Mouse (Mus musculus) limb, embryonic 11.5 days (tissue): ENCODE measurements around the gene Grhpr. TPM values are rescaled to one million over a fixed set of nuclear protein-coding genes. Genes with fewer than 3 reads are reported as not detected.
"Not testable (repeated sequence)": the region's sequence is repeated elsewhere in the genome, so short reads cannot be mapped to it uniquely, and the experiment has no call there.

Experiments
- ATAC-seq: fragments of 200-750 bp; cut with Nextera tagmentation; 2 replicates; pipeline ENCODE4 v1.8.0; 2017; ENCODE audit warnings: low read depth; ENCODE audit not compliant: insufficient number of reproducible peaks, low FRiP score, low TSS enrichment
- DNase-seq: peaks from one replicate; pipeline ENCODE4 v3.0.0-alpha.2; 2015; ENCODE audit warnings: low spot score
- H3K27ac ChIP-seq: fragments of 300-500 bp; sonication (generic); replicated peaks from 2 replicates; pipeline ENCODE4 v1.5.1; 2014; ENCODE audit warnings: low read depth, mild to moderate bottlenecking, low read length
- H3K27me3 ChIP-seq: fragments of 300-500 bp; sonication (generic); 2 replicates; pipeline ENCODE4 v1.6.1; 2014; ENCODE audit warnings: mild to moderate bottlenecking, low read length, mixed read lengths; ENCODE audit not compliant: control insufficient read depth, insufficient read depth
- H3K36me3 ChIP-seq: fragments of 300-500 bp; sonication (generic); 2 replicates; pipeline ENCODE4 v1.6.1; 2014; ENCODE audit warnings: mild to moderate bottlenecking, low read length, moderate library complexity, mixed read lengths; ENCODE audit not compliant: control insufficient read depth, insufficient read depth
- H3K4me1 ChIP-seq: fragments of 300-500 bp; sonication (generic); 2 replicates; pipeline ENCODE4 v1.6.1; 2014; ENCODE audit warnings: low read length, mixed read lengths; ENCODE audit not compliant: control insufficient read depth, insufficient read depth
- H3K4me2 ChIP-seq: fragments of 300-500 bp; sonication (generic); 2 replicates; pipeline ENCODE4 v1.6.1; 2014; ENCODE audit warnings: low read depth, mild to moderate bottlenecking, moderate library complexity; ENCODE audit not compliant: severe bottlenecking
- H3K4me3 ChIP-seq: fragments of 300-500 bp; sonication (generic); 2 replicates; pipeline ENCODE4 v1.5.1; 2014; ENCODE audit warnings: low read depth, low read length
- H3K9ac ChIP-seq: fragments of 300-500 bp; sonication (generic); 2 replicates; pipeline ENCODE4 v1.6.1; 2014; ENCODE audit warnings: mild to moderate bottlenecking, low read length
- H3K9me3 ChIP-seq: fragments of 300-500 bp; sonication (generic); 2 replicates; pipeline ENCODE4 v1.6.1; 2016; ENCODE audit warnings: low read length; ENCODE audit not compliant: control insufficient read depth
- WGBS: fragments of 180-500 bp; shearing (Covaris S2); extraction: QIAGEN DNeasy Blood & Tissue Kit; methylation state at CpG from one replicate; pipeline ENCODE4 v1.1.7; 2014; 5-methylcytosine and 5-hydroxymethylcytosine counted together
- polyA plus RNA-seq: library from polyadenylated mRNA; unstranded; fragments of >200 nt; fragmentation: Nextera tagmentation; extraction: Ambion mirVana; gene quantifications from 2 replicates; pipeline ENCODE4 v1.2.1, GENCODE M21; 2014

Grhpr gene
- polyA plus RNA-seq, 1 experiment from 2014 or later: 70.7 TPM

DNA sequence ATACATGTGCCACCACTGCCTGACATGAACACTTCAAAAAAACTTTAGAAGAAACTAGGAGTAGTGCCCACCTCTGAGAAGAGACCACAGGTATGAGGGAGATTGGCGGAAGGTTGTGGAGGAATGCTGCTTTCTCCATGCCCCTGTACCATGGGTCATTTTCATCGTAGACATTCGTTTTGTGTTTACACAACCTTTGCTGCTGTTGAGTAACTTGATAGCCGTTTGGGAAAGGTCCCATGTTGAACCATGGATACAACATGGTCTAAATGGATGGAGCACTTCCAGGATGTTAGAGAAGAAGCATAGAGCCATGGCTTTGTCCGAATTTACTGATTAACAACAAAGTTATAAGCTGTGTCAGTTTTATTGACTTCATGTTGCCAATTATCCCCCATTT lies 3.0 kb upstream of the Grhpr start:
- no peak overlapping the region for H3K27ac ChIP-seq

DNA sequence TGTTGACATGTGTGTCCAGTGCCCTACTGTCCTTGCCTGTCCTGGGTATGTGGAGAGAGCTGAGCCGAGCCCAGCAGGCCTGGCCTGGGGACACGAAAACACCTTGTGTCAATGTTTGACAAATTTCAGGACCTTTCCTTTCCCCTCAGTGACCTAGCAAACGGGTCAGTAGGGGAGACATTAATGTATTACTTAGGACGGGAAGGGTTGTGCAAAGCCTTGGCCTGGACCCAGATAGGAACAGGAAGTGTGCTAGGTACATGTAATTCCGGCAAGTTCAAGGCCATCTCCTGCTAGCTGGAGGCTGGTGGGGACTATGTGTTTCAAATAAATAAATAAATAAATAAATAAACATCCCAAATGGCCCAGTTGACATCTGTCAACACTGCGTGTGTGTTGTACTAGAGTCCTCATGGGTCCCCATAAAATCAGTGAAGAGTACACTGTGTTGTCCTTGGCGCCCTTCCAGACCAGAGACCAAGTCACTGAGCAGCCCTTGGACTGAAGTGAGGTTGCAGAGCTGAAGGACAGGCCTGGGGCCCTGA lies 1.3 kb upstream of the Grhpr start:
- no peak overlapping the region for H3K4me2 ChIP-seq
- no peak for DNase-seq
- WGBS: 70% methylated on average over 7 of the region's 7 CpGs

More for the DNA sequence above, 3.0 kb upstream of the Grhpr start:
- no peak overlapping the region for H3K9ac ChIP-seq
- no peak overlapping the region for H3K4me2 ChIP-seq
- 81% methylated on average over 5 of the region's 5 CpGs for WGBS
- no peaks in the 10 kb centered on the region for H3K9me3 ChIP-seq
- H3K4me1 ChIP-seq: 0 out of 2 replicates have a peak, but pooled peaks cover 4% of the 10 kb centered on the region
- no peaks in the 10 kb centered on the region for H3K27me3 ChIP-seq
- no peaks in the 10 kb centered on the region for H3K36me3 ChIP-seq
- no peak for DNase-seq
- no peak overlapping the region for H3K4me3 ChIP-seq
- ATAC-seq: no peak

GRCm38 (mm10) chr4:44981974-44982287 lies 736 bp downstream of the Grhpr start:
- Histone ChIP-seq H3K4me2 (peak overlapping the region; percentile 88), H3K4me3 (peak overlapping the region; percentile 66), H3K9me3 (no peaks in the 10 kb centered on the region), H3K9ac (peak overlapping the region; percentile 70), H3K36me3 (0 out of 2 replicates have a peak, but pooled peaks cover 5% of the 10 kb centered on the region), H3K4me1 (0 out of 2 replicates have a peak, but pooled peaks cover 4% of the 10 kb centered on the region), H3K27me3 (no peaks in the 10 kb centered on the region), H3K27ac (no peak overlapping the region)
- 20% methylated on average over 5 of the region's 5 CpGs for WGBS
- DNase-seq (peak; percentile 39), ATAC-seq (no peak)

More for the DNA sequence above, 1.3 kb upstream of the Grhpr start:
- Histone ChIP-seq H3K27me3 (no peaks in the 10 kb centered on the region), H3K9me3 (no peaks in the 10 kb centered on the region), H3K9ac (no peak overlapping the region), H3K4me1 (0 out of 2 replicates have a peak, but pooled peaks cover 4% of the 10 kb centered on the region), H3K36me3 (0 out of 2 replicates have a peak, but pooled peaks cover 2% of the 10 kb centered on the region), H3K4me3 (no peak overlapping the region), H3K27ac (no peak overlapping the region)
- no peak for ATAC-seq

DNA sequence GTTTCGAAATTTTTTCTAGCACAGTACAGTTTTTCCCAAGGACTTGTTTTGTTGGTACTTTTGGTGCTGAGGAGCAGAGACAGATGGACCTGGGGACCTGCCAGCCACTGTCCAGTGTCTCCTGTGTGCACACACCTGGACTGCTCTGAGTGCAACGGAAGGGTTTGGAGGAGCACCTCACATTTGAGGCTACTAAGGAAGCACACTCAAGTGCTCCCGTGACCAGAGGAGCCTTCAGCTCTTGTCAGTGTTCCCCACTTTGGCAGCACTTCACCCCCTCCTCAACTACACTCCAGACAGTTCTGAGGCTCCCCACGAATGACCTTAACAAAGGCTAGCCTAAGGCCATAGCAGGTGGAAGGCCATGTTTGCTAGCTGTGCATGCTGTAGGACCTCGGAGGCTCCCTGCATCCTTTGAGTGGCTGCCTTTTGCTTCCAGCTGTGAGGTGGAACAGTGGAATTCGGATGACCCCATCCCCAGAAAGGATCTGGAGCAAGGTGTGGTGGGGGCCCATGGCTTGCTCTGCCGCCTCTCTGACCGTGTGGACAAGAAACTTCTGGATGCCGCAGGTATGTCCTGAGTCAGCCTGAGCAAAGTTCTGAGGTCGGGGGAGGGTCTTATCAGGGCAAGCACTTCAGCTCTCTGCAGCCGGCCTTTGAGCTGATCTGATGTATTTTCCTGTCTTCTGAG lies 1.4 kb downstream of the Grhpr start:
- Histone ChIP-seq H3K27me3 (no peaks in the 10 kb centered on the region), H3K36me3 (0 out of 2 replicates have a peak, but pooled peaks cover 5% of the 10 kb centered on the region), H3K4me2 (peak overlapping the region; percentile 88), H3K4me1 (0 out of 2 replicates have a peak, but pooled peaks cover 4% of the 10 kb centered on the region), H3K4me3 (0 out of 2 replicates have a peak overlapping the region, but pooled peaks have one; percentile 66), H3K9ac (no peak overlapping the region; the same call in 1 of the 2 replicates), H3K9me3 (no peaks in the 10 kb centered on the region), H3K27ac (no peak overlapping the region)
- no peak for DNase-seq
- WGBS: 76% methylated on average over 11 of the region's 11 CpGs
- no peak for ATAC-seq

DNA sequence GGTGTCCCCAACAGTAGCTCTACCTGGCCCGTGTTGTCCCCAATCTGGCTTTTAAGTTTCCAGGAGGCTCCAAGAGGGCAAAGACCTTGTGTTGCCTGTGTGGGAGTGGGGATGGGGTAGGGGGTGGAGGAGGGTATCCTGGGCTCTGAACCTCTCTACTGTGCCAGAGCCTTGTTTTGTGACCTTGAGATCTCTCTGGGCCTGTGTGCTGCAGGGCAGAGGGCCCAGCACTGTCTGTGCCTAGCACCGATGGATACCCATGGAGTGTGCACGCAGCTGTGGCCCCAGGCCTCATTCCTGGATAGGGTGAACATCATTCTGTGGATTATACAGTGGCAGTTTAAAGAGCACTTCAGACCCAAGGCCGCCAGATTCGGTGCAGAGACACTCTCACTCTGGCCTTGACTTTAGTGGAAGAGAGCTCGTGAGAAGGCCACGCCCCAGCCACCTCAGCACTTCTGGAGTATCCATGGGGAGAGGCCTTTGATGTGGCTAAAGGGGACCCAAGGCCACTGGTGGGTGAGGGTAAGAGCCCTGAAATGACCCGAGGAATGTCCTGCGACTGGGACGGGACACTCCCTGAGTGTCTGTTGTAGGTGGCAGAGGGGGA lies 2.0 kb downstream of the Grhpr start:
- no peak overlapping the region for H3K4me3 ChIP-seq
- 0 out of 2 replicates have a peak, but pooled peaks cover 5% of the 10 kb centered on the region for H3K36me3 ChIP-seq
- no peak overlapping the region for H3K9ac ChIP-seq
- 85% methylated on average over 10 of the region's 10 CpGs for WGBS
- no peak for ATAC-seq
- 0 out of 2 replicates have a peak, but pooled peaks cover 4% of the 10 kb centered on the region for H3K4me1 ChIP-seq
- no peaks in the 10 kb centered on the region for H3K9me3 ChIP-seq
- H3K27me3 ChIP-seq: no peaks in the 10 kb centered on the region
- no peak for DNase-seq
- no peak overlapping the region for H3K4me2 ChIP-seq
- H3K27ac ChIP-seq: no peak overlapping the region

GRCm38 (mm10) chr4:44990560-44990959 lies 9.4 kb downstream of the Grhpr start:
- H3K27me3 ChIP-seq: no peaks in the 10 kb centered on the region
- no peak for ATAC-seq
- H3K36me3 ChIP-seq: peaks cover 6% of the 10 kb centered on the region; the same call in 1 of the 2 replicates

GRCm38 (mm10) chr4:44992330-44992729 lies 11.1 kb downstream of the Grhpr start:
- not testable (repeated sequence) for H3K27me3 ChIP-seq, H3K27ac ChIP-seq, H3K36me3 ChIP-seq, DNase-seq, H3K9me3 ChIP-seq, ATAC-seq, H3K4me1 ChIP-seq, H3K9ac ChIP-seq, H3K4me3 ChIP-seq, H3K4me2 ChIP-seq
- 91% methylated on average over 11 of the region's 11 CpGs for WGBS

More at GRCm38 (mm10) chr4:44990560-44990959, 9.4 kb downstream of the Grhpr start:
- Histone ChIP-seq H3K4me3 (no peak overlapping the region), H3K27ac (no peak overlapping the region), H3K4me1 (no peaks in the 10 kb centered on the region), H3K9ac (no peak overlapping the region), H3K9me3 (no peaks in the 10 kb centered on the region), H3K4me2 (no peak overlapping the region)
- DNase-seq: no peak
- 92% methylated on average over 5 of the region's 5 CpGs for WGBS

GRCm38 (mm10) chr4:44993179-44993578 lies 12.0 kb downstream of the Grhpr start:
- not testable (repeated sequence) for ATAC-seq, H3K27ac ChIP-seq, H3K36me3 ChIP-seq, H3K27me3 ChIP-seq, DNase-seq, H3K4me3 ChIP-seq, H3K9ac ChIP-seq, H3K4me2 ChIP-seq, H3K9me3 ChIP-seq, H3K4me1 ChIP-seq
- WGBS: 88% methylated on average over 13 of the region's 14 CpGs
